Mouse (Mus musculus): ENCODE measurements around the gene Thra.

DNA sequence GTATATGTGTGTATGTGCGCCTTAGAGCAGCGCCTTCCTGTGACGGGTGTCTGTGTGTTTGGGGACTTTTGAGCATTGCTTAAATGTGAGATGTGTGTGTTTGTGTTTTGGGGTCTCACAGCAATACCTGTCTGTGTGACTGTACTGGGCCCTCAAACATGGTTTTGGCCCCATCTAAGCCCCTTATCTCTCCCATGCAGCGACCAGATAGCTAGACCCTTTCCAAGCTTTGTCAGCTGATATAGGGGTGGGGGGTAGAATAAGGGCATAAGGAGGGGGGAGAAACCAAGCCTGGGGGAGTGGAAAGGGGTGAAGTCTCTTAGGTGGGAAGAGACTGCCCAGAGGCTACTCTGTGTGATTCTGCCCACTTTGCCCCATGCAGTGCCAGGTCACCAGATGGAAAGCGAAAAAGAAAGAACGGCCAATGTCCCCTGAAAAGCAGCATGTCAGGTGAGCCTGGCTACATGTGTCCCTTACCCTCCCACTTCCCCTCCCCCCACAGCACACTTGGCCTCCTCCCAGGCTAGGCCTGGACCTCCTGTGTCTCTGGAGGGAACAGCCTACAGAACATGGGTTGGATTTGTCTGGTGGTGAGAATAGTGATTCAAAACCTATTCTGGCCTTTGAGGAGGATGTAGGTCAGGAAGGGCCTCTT lies 15.4 kb downstream of the Thra start:
- TF ChIP-seq CTCF (IDR thresholded peaks at IDR 0.05; ENCODE audit: low read depth): no peak
- no peak for TF ChIP-seq EP300 (optimal IDR thresholded peaks at IDR 0.05)

Measured in stomach, postnatal 0 days (tissue).